Mouse (Mus musculus): ENCODE data around the gene Tsg101. TPM values are rescaled to one million over a fixed set of nuclear protein-coding genes. Genes with fewer than 3 reads are reported as not detected.

Tsg101 gene
- polyA plus RNA-seq, 1 experiment from 2014 or later: 419 TPM

GRCm38 (mm10) chr7:46843576-46843975 lies 76.2 kb downstream of the Tsg101 start:
- no peak for ATAC-seq
- H3K4me3 ChIP-seq (replicated peaks): no peak overlapping the region
- no peak overlapping the region for H3K4me2 ChIP-seq (replicated peaks)
- 0 out of 2 replicates have a peak, but pooled peaks cover 16% of the 10 kb centered on the region for H3K27me3 ChIP-seq
- no peak overlapping the region for H3K27ac ChIP-seq
- H3K36me3 ChIP-seq: peaks cover under 1% of the 10 kb centered on the region
- H3K4me1 ChIP-seq (replicated peaks): peaks cover 34% of the 10 kb centered on the region
- no peaks in the 10 kb centered on the region for H3K9me3 ChIP-seq
- no peak overlapping the region for H3K9ac ChIP-seq (replicated peaks)
- WGBS: 91% methylated on average over 4 of the region's 4 CpGs

- WGBS: 30% methylated on average over 5 of the region's 5 CpGs
- Histone ChIP-seq H3K4me2 (replicated peaks) (no peak overlapping the region), H3K27me3 (0 out of 2 replicates have a peak, but pooled peaks cover 16% of the 10 kb centered on the region)
Measured at GRCm38 (mm10) chr7:46842278-46842677, 77.5 kb downstream of the Tsg101 start.

GRCm38 (mm10) chr7:46840787-46841525 lies 78.8 kb downstream of the Tsg101 start, which contains the start of gene Ldha:
Gene Ldha, plus strand, starts transcription at chr7:46841475.
- no peak for ATAC-seq
- Histone ChIP-seq H3K4me2 (replicated peaks) (no peak within 1 kb of the TSS), H3K9ac (replicated peaks) (no peak within 1 kb of the TSS), H3K27me3 (0 out of 2 replicates have a peak, but pooled peaks cover 16% of the 10 kb centered on the region), H3K4me3 (replicated peaks) (no peak within 1 kb of the TSS), H3K9me3 (no peaks in the 10 kb centered on the region), H3K36me3 (no peaks in the 10 kb centered on the region), H3K27ac (no peak within 1 kb of the TSS), H3K4me1 (replicated peaks) (peaks cover 27% of the 10 kb centered on the region)
- WGBS: 30% methylated on average over 6 of the region's 6 CpGs

More at GRCm38 (mm10) chr7:46842278-46842677, 77.5 kb downstream of the Tsg101 start:
- ATAC-seq: no peak
- H3K4me3 ChIP-seq (replicated peaks): no peak overlapping the region
- H3K4me1 ChIP-seq (replicated peaks): peaks cover 38% of the 10 kb centered on the region
- no peak overlapping the region for H3K27ac ChIP-seq
- H3K36me3 ChIP-seq: no peaks in the 10 kb centered on the region
- H3K9ac ChIP-seq (replicated peaks): no peak overlapping the region
- H3K9me3 ChIP-seq: no peaks in the 10 kb centered on the region

- H3K4me3 ChIP-seq (replicated peaks): no peak overlapping the region
- no peak overlapping the region for H3K9ac ChIP-seq (replicated peaks)
- no peaks in the 10 kb centered on the region for H3K36me3 ChIP-seq
- 57% methylated on average over 4 of the region's 4 CpGs for WGBS
- H3K4me2 ChIP-seq (replicated peaks): no peak overlapping the region
- H3K9me3 ChIP-seq: no peaks in the 10 kb centered on the region
- no peak for ATAC-seq
- H3K4me1 ChIP-seq (replicated peaks): peaks cover 28% of the 10 kb centered on the region
- no peak overlapping the region for H3K27ac ChIP-seq
- 0 out of 2 replicates have a peak, but pooled peaks cover 16% of the 10 kb centered on the region for H3K27me3 ChIP-seq
Measured at GRCm38 (mm10) chr7:46840326-46840725, 79.4 kb downstream of the Tsg101 start.

GRCm38 (mm10) chr7:46839861-46840260 lies 79.9 kb downstream of the Tsg101 start:
- Histone ChIP-seq H3K4me1 (replicated peaks) (peaks cover 28% of the 10 kb centered on the region), H3K4me2 (replicated peaks) (no peak overlapping the region), H3K27ac (no peak overlapping the region), H3K27me3 (0 out of 2 replicates have a peak, but pooled peaks cover 16% of the 10 kb centered on the region), H3K4me3 (replicated peaks) (no peak overlapping the region), H3K36me3 (no peaks in the 10 kb centered on the region), H3K9ac (replicated peaks) (no peak overlapping the region), H3K9me3 (no peaks in the 10 kb centered on the region)
- 83% methylated on average over 5 of the region's 5 CpGs for WGBS
- ATAC-seq: no peak

GRCm38 (mm10) chr7:46839446-46839845 lies 80.3 kb downstream of the Tsg101 start:
- ATAC-seq: no peak
- no peak overlapping the region; the same call in 1 of the 2 replicates for H3K4me2 ChIP-seq (replicated peaks)
- no peaks in the 10 kb centered on the region for H3K9me3 ChIP-seq
- 39% methylated on average over 7 of the region's 7 CpGs for WGBS
- H3K36me3 ChIP-seq: no peaks in the 10 kb centered on the region
- peaks cover 28% of the 10 kb centered on the region for H3K4me1 ChIP-seq (replicated peaks)
- H3K27me3 ChIP-seq: 0 out of 2 replicates have a peak, but pooled peaks cover 16% of the 10 kb centered on the region
- no peak overlapping the region for H3K4me3 ChIP-seq (replicated peaks)
- H3K9ac ChIP-seq (replicated peaks): no peak overlapping the region
- H3K27ac ChIP-seq: no peak overlapping the region

Other genes with a start within 250 kb of the Tsg101 start
- gene Tph1, start 247.4 kb downstream of the Tsg101 start, polyA plus RNA-seq (2015; fragmentation: Nextera tagmentation; extraction: Ambion mirVana): 0.12 and 0.41 TPM in 2 replicates
- 19.0 and 19.6 TPM in 2 replicates for gene Saal1, start 209.3 kb downstream of the Tsg101 start, polyA plus RNA-seq (2015; fragmentation: Nextera tagmentation; extraction: Ambion mirVana)
- gene Saa3, start 204.3 kb downstream of the Tsg101 start, polyA plus RNA-seq (2015; fragmentation: Nextera tagmentation; extraction: Ambion mirVana): 0.17 TPM in 1 of 2 replicates, not detected in the other
- gene Saa4, start 187.4 kb downstream of the Tsg101 start, polyA plus RNA-seq (2015; fragmentation: Nextera tagmentation; extraction: Ambion mirVana): not detected in 2 replicates
- gene Saa1, start 177.0 kb downstream of the Tsg101 start, polyA plus RNA-seq (2015; fragmentation: Nextera tagmentation; extraction: Ambion mirVana): not detected in 2 replicates
- gene Saa2, start 168.2 kb downstream of the Tsg101 start, polyA plus RNA-seq (2015; fragmentation: Nextera tagmentation; extraction: Ambion mirVana): not detected in 2 replicates
- 15.8 and 15.9 TPM in 2 replicates for gene Hps5, start 123.9 kb downstream of the Tsg101 start, polyA plus RNA-seq (2015; fragmentation: Nextera tagmentation; extraction: Ambion mirVana)
- gene Gtf2h1, start 123.9 kb downstream of the Tsg101 start, polyA plus RNA-seq (2015; fragmentation: Nextera tagmentation; extraction: Ambion mirVana): 44.6 and 48.4 TPM in 2 replicates
- 501 and 553 TPM in 2 replicates for gene Ldha, start 78.5 kb downstream of the Tsg101 start, polyA plus RNA-seq (2015; fragmentation: Nextera tagmentation; extraction: Ambion mirVana)
- gene Ldhc, start 58.8 kb downstream of the Tsg101 start, polyA plus RNA-seq (2015; fragmentation: Nextera tagmentation; extraction: Ambion mirVana): 0.22 TPM in 1 of 2 replicates, not detected in the other
- 7.4 and 7.5 TPM in 2 replicates for gene Uevld, start 38.6 kb upstream of the Tsg101 start, polyA plus RNA-seq (2015; fragmentation: Nextera tagmentation; extraction: Ambion mirVana)
- not detected in 2 replicates for gene Gm9999, start 63.6 kb upstream of the Tsg101 start, polyA plus RNA-seq (2015; fragmentation: Nextera tagmentation; extraction: Ambion mirVana)
- 9.5 and 9.6 TPM in 2 replicates for gene Spty2d1, start 88.4 kb upstream of the Tsg101 start, polyA plus RNA-seq (2015; fragmentation: Nextera tagmentation; extraction: Ambion mirVana)
- gene Tmem86a, start 130.6 kb upstream of the Tsg101 start, polyA plus RNA-seq (2015; fragmentation: Nextera tagmentation; extraction: Ambion mirVana): 21.5 and 22.6 TPM in 2 replicates
- gene Ptpn5, start 213.7 kb upstream of the Tsg101 start, polyA plus RNA-seq (2015; fragmentation: Nextera tagmentation; extraction: Ambion mirVana): 98.6 and 102 TPM in 2 replicates